Mouse (Mus musculus): ENCODE data around the gene Smurf1. TPM values are rescaled to one million over a fixed set of nuclear protein-coding genes. Genes with fewer than 3 reads are reported as not detected.

Smurf1 gene
- polyA plus RNA-seq (2015; fragmentation: Nextera tagmentation; extraction: Ambion mirVana), result 25.3 and 25.8 TPM in 2 replicates

- H3K27me3 ChIP-seq, result peaks cover 4% of the 10 kb centered on the region
- no peaks in the 10 kb centered on the region for H3K9me3 ChIP-seq
- H3K36me3 ChIP-seq, result no peaks in the 10 kb centered on the region
- peak within 1 kb of the TSS; percentile 66 for H3K4me2 ChIP-seq
- peaks cover 41% of the 10 kb centered on the region for H3K4me1 ChIP-seq (replicated peaks)
- peak within 1 kb of the TSS; percentile 91 for H3K4me3 ChIP-seq
- under 1% methylated on average over 87 of the region's 89 CpGs for WGBS
- peak; percentile 83 for ATAC-seq (ENCODE audit: low read depth)
- peak within 1 kb of the TSS; percentile 92 for H3K27ac ChIP-seq (replicated peaks)
- peak within 1 kb of the TSS; percentile 97 for H3K9ac ChIP-seq
Measured at GRCm38 (mm10) chr5:144965639-144966351, at the start of gene Smurf1. Gene Smurf1 (minus strand): TSS chr5:144965847.

- H3K27ac ChIP-seq (replicated peaks), result no peak overlapping the region
- WGBS, result 67% methylated on average over 1 of the region's 1 CpGs
- ATAC-seq (ENCODE audit: low read depth), result no peak
Measured at GRCm38 (mm10) chr5:145014278-145014677, 48.6 kb upstream of the Smurf1 start.

GRCm38 (mm10) chr5:145008878-145009659 lies 43.4 kb upstream of the Smurf1 start:
- no peak overlapping the region for H3K4me2 ChIP-seq
- no peak for ATAC-seq (ENCODE audit: low read depth)
- 92% methylated on average over 15 of the region's 15 CpGs for WGBS
- no peak overlapping the region for H3K9ac ChIP-seq
- no peak overlapping the region for H3K27ac ChIP-seq (replicated peaks)
- no peaks in the 10 kb centered on the region for H3K4me1 ChIP-seq (replicated peaks)
- H3K9me3 ChIP-seq, result no peaks in the 10 kb centered on the region
- no peaks in the 10 kb centered on the region for H3K36me3 ChIP-seq
- no peak overlapping the region for H3K4me3 ChIP-seq
- no peaks in the 10 kb centered on the region for H3K27me3 ChIP-seq

More at GRCm38 (mm10) chr5:145014278-145014677, 48.6 kb upstream of the Smurf1 start:
- Histone ChIP-seq H3K4me2 (no peak overlapping the region), H3K9ac (no peak overlapping the region), H3K4me3 (no peak overlapping the region), H3K36me3 (no peaks in the 10 kb centered on the region), H3K9me3 (no peaks in the 10 kb centered on the region), H3K4me1 (replicated peaks) (no peaks in the 10 kb centered on the region), H3K27me3 (no peaks in the 10 kb centered on the region)

GRCm38 (mm10) chr5:145005596-145005995 lies 39.9 kb upstream of the Smurf1 start:
- Histone ChIP-seq H3K9me3 (no peaks in the 10 kb centered on the region), H3K4me2 (no peak overlapping the region), H3K27ac (replicated peaks) (no peak overlapping the region), H3K4me1 (replicated peaks) (no peaks in the 10 kb centered on the region), H3K27me3 (no peaks in the 10 kb centered on the region), H3K36me3 (no peaks in the 10 kb centered on the region), H3K9ac (no peak overlapping the region), H3K4me3 (no peak overlapping the region)
- no peak for ATAC-seq (ENCODE audit: low read depth)
- 85% methylated on average over 6 of the region's 6 CpGs for WGBS

GRCm38 (mm10) chr5:145004495-145004894 lies 38.8 kb upstream of the Smurf1 start:
- Histone ChIP-seq H3K4me2 (no peak overlapping the region), H3K9me3 (no peaks in the 10 kb centered on the region), H3K4me1 (replicated peaks) (no peaks in the 10 kb centered on the region), H3K36me3 (no peaks in the 10 kb centered on the region), H3K9ac (no peak overlapping the region), H3K4me3 (no peak overlapping the region), H3K27me3 (no peaks in the 10 kb centered on the region), H3K27ac (replicated peaks) (no peak overlapping the region)
- WGBS, result 92% methylated on average over 9 of the region's 9 CpGs
- ATAC-seq (ENCODE audit: low read depth), result no peak

- Histone ChIP-seq H3K4me1 (replicated peaks) (no peaks in the 10 kb centered on the region), H3K4me3 (no peak overlapping the region)
- 76% methylated on average over 3 of the region's 3 CpGs for WGBS
Measured at GRCm38 (mm10) chr5:145003362-145003761, 37.7 kb upstream of the Smurf1 start.

GRCm38 (mm10) chr5:144998491-144998890 lies 32.8 kb upstream of the Smurf1 start:
- no peaks in the 10 kb centered on the region for H3K36me3 ChIP-seq
- H3K27ac ChIP-seq (replicated peaks), result no peak overlapping the region
- no peak overlapping the region for H3K4me3 ChIP-seq
- no peak overlapping the region for H3K4me2 ChIP-seq
- no peak for ATAC-seq (ENCODE audit: low read depth)
- no peaks in the 10 kb centered on the region for H3K27me3 ChIP-seq
- no peaks in the 10 kb centered on the region for H3K4me1 ChIP-seq (replicated peaks)
- 36% methylated on average over 2 of the region's 2 CpGs for WGBS
- H3K9me3 ChIP-seq, result no peaks in the 10 kb centered on the region
- no peak overlapping the region for H3K9ac ChIP-seq

More at GRCm38 (mm10) chr5:145003362-145003761, 37.7 kb upstream of the Smurf1 start:
- H3K9ac ChIP-seq, result no peak overlapping the region
- no peak overlapping the region for H3K27ac ChIP-seq (replicated peaks)
- no peak overlapping the region for H3K4me2 ChIP-seq
- no peaks in the 10 kb centered on the region for H3K36me3 ChIP-seq
- no peak for ATAC-seq (ENCODE audit: low read depth)
- no peaks in the 10 kb centered on the region for H3K9me3 ChIP-seq
- no peaks in the 10 kb centered on the region for H3K27me3 ChIP-seq

- ATAC-seq (ENCODE audit: low read depth), result no peak
- Histone ChIP-seq H3K4me2 (no peak overlapping the region), H3K9ac (no peak overlapping the region), H3K27me3 (no peaks in the 10 kb centered on the region), H3K36me3 (no peaks in the 10 kb centered on the region), H3K9me3 (no peaks in the 10 kb centered on the region), H3K4me3 (no peak overlapping the region), H3K4me1 (replicated peaks) (no peaks in the 10 kb centered on the region), H3K27ac (replicated peaks) (no peak overlapping the region)
- 79% methylated on average over 5 of the region's 5 CpGs for WGBS
Measured at GRCm38 (mm10) chr5:144990481-144990880, 24.8 kb upstream of the Smurf1 start.

- WGBS, result 54% methylated on average over 2 of the region's 2 CpGs
- Histone ChIP-seq H3K4me2 (no peak overlapping the region), H3K4me3 (no peak overlapping the region), H3K36me3 (no peaks in the 10 kb centered on the region), H3K9ac (no peak overlapping the region), H3K4me1 (replicated peaks) (no peaks in the 10 kb centered on the region), H3K27me3 (no peaks in the 10 kb centered on the region), H3K27ac (replicated peaks) (no peak overlapping the region), H3K9me3 (no peaks in the 10 kb centered on the region)
- no peak for ATAC-seq (ENCODE audit: low read depth)
Measured at GRCm38 (mm10) chr5:144990051-144990450, 24.4 kb upstream of the Smurf1 start.

GRCm38 (mm10) chr5:144989061-144989405 lies 23.4 kb upstream of the Smurf1 start:
- no peak overlapping the region for H3K9ac ChIP-seq
- H3K4me2 ChIP-seq, result no peak overlapping the region
- H3K36me3 ChIP-seq, result no peaks in the 10 kb centered on the region
- H3K27me3 ChIP-seq, result no peaks in the 10 kb centered on the region
- ATAC-seq (ENCODE audit: low read depth), result no peak
- H3K9me3 ChIP-seq, result no peaks in the 10 kb centered on the region
- WGBS, result 90% methylated on average over 4 of the region's 4 CpGs
- no peak overlapping the region for H3K27ac ChIP-seq (replicated peaks)
- no peaks in the 10 kb centered on the region for H3K4me1 ChIP-seq (replicated peaks)
- no peak overlapping the region for H3K4me3 ChIP-seq

GRCm38 (mm10) chr5:144988340-144989060 lies 22.9 kb upstream of the Smurf1 start:
- Histone ChIP-seq H3K27me3 (no peaks in the 10 kb centered on the region), H3K4me3 (no peak overlapping the region), H3K4me2 (no peak overlapping the region), H3K9me3 (no peaks in the 10 kb centered on the region), H3K27ac (replicated peaks) (no peak overlapping the region), H3K9ac (no peak overlapping the region), H3K4me1 (replicated peaks) (no peaks in the 10 kb centered on the region), H3K36me3 (no peaks in the 10 kb centered on the region)
- 63% methylated on average over 9 of the region's 9 CpGs for WGBS
- ATAC-seq (ENCODE audit: low read depth), result peak; percentile 63; the same call in 1 of the 2 replicates

- Histone ChIP-seq H3K9ac (no peak overlapping the region), H3K4me3 (no peak overlapping the region), H3K27ac (replicated peaks) (no peak overlapping the region), H3K4me2 (no peak overlapping the region), H3K27me3 (no peaks in the 10 kb centered on the region), H3K9me3 (no peaks in the 10 kb centered on the region), H3K4me1 (replicated peaks) (no peaks in the 10 kb centered on the region), H3K36me3 (no peaks in the 10 kb centered on the region)
- no peak for ATAC-seq (ENCODE audit: low read depth)
- 89% methylated on average over 13 of the region's 13 CpGs for WGBS
Measured at GRCm38 (mm10) chr5:144987561-144987960, 21.9 kb upstream of the Smurf1 start.

All from neural tube, embryonic 13.5 days (tissue).